Mouse (Mus musculus) cerebellum, postnatal 36 days (tissue): ENCODE measurements around the gene Ccdc57.

ENCODE experiments used
- DNase-seq, 2 experiments: peaks; one replicate each; pipeline ENCODE4 v3.0.0; 2021 to 2022; ENCODE audit warnings: mixed read lengths in 2 of 2

The Ccdc57 gene

DNA sequence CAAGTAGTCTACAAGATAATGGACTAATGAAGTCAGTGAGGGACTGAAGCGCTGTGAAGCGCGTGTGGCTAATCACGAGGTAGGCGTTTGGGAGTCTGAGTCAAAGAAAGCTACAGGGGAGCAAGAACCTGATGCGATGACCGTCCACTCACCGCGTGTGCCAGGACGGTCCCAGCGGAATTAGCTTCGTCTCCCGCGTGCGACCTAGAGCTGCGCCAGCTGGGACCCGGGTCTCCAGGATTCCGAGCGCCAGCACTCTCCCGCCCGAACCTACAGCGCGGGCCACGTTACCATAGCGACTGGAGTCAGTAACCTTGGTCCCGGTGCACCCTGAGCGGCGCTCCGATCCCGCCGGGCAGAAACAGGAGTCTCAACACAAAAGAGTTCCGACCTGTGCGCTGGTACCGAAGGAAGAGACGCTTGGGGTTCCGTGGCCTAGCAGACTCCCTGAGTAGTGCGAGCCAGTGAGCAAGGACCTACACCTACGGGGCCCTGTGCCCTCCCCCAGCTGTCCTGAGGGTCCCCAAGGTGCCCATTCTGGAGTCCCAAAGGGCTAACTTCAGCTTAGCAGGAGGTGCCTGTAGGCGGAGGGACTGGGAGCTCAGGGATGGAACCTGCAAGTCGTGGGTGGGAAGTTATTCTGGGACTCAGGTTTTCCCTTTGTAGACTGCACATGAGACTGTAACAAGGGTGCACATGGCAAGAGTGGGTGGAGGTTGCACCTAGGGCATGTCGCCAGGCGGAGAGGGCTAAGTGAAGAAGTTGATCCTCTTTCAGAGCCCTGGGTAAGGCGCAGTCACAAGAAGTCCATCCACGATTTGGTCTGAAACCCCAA lies at the start of gene Ccdc57:
Gene Ccdc57, minus strand, starts transcription at position 309 of the 835 bp plus-strand sequence.
- DNase-seq: peak; percentile 91 to 98

DNA sequence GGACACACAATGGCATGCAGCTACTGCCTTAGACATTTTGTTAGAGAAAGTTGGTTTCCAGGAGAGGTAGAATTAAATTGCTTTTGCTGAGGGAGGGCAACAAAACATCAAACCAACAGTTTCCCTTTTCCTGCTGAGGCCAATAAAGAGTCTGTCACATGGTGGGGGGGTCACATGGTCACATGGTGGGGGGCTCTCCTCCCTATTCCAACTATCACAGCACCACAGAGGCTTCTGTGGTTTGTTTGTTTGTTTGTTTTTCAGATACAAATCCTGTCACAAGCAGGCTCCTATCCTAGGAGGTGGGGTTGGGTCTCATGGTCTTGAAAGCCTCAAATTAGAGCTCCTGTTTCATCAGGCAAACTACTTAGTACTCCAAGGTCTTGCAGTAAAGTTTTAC lies 49.8 kb upstream of the Ccdc57 start:
- DNase-seq: no peak

DNA sequence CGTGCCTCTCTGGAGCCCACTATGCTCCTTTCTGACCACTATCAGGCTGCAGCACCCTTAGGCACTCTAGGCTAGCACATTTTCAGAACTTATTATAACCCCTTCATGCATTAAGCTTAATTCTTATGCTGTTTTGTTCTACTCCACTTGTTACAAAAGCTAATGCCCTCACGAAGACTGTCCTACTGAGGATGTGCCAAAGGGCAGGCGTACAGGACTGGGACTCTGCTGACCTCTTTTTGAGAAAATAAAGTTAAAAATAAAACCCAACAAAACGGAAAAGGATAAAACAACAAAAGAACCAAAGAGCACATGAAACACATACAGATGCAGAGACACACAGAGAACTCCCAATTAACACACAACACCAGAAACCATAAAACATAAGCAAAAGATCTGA lies 49.0 kb upstream of the Ccdc57 start:
- no peak for DNase-seq

DNA sequence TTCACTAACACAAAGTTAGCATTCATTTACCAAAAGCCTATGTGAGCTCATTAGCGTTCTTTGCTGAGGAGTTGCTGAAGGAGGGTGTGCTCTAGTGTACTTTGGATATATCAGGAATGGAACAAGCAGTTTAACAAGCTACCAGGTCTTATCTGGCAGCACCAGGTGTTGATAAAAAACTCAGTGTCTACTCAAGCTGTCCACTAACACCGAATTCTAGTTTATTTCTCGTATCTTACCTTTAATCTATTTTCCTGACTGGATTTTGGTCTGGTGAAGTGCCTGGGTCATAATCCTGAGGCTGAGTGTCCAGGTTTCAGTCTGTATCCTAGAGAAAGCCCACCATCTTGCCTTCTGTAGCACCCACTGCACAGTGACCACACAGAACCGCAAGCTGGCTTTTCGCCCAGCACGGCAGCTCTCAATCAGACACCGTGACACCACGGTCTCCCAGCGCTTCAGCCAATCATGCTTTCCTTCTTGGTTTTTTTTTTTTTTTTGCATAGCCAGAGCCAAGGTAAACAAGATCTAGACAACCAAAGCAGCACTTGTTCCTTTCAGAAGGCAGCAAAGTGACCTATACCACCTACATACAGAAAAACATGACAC lies 47.9 kb upstream of the Ccdc57 start:
- DNase-seq: no peak

DNA sequence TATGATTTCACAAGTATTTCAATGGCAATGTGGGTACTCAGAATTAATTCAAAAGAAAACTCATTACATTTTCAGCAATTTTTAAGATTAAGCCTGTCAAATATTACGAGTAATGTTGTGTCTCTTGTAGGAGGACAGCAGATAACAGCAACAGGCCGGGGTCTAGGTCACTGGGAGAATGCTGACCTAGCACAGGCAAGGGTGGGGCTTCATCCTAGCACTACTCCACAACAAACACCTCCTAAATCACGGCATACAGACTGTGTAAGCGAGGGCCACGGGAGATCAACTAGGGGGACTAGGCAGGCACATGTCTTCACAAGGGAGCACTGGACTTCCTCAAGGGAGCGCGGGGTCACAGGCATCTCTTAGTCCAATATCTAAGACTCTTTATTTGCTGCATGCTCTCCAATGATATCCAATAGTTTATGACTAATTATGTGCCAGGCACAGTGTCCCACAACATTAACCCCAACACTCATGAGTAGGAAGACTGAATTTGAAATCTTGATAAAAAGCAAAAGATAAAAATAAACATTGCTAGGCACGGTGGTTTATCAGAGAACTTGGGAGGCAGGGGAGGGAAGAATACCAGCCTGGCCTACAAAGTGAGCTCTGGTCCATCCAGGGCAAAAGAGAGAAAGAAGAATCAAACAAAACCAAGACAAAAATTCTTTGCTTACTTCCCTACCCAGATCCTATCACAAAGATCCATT lies 47.2 kb upstream of the Ccdc57 start:
- DNase-seq: no peak

DNA sequence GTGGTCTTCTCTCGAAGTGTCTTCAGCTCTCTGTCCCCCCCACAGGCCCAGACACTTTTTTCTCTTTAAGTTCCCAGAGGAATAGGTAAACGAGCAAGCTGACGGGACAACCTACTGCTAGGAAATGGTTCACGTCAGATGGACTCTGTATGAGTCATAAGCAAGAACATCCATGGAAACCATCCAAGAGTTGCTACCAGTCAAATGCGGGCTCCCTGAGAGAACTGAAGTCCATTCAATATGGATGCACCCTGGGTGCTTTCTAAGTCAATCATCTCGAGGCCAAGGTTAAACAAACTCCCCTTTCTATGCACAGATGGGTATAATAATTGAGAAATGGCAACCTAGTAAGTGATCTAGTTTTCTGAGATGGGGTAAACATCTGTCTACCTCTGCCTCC lies 40.6 kb upstream of the Ccdc57 start:
- no peak for DNase-seq

DNA sequence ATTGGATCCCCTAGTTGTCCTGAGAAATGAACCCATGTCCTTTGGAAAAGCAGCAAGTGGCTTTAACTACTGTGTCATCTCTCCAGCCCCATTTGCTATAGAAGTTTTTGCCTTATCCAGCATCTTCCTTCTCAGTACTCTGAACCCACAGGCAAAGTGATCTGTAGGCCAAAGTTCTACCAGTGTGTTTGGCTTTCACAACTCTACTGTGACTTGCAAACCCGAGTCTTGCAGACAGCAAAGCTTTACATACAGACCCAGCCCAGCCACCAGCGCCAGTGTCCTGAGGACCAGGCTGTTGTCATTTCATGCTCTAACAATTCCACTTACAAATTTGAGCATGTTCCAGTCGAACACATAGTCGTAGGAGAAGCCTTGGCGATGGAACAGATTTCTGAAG lies 38.6 kb upstream of the Ccdc57 start:
- no peak for DNase-seq

DNA sequence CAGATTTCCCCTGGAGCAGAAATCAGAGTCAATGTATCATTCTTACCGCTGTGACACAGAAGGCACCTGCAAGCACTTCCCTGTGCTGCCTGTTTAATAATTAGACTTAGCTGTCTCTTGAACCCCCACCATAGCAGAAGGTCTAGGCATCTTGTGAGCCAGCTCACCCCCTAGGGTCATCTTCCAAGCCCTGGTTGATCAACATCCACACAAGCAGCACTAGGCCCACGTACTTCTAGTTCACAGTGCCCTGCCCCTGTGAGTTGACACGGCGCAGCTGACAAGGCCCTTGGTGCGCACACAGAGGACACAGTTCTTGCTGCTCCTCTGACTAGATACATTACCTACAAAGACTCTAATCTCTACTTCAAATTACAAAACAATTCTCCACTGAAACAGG lies 37.1 kb upstream of the Ccdc57 start:
- DNase-seq: no peak

DNA sequence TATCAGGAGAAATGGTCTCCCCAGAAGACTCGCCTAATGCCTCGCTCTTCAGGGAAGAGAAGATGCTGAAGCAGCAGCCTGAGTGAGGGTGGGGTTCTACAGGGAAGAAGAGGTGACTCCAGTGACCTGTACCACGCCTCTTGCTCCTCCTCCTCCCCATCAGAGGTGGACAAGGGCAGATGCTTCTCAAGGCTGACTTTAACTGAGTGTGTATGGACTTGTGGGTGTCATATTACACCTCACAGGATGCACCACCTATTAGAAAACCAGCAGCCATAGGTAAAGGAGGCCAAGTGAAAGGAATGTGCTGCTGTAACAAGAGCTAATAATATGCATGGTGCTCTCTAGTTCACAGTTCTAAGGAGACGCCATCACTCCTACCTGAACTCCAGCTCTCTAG lies 32.9 kb upstream of the Ccdc57 start:
- DNase-seq: no peak

DNA sequence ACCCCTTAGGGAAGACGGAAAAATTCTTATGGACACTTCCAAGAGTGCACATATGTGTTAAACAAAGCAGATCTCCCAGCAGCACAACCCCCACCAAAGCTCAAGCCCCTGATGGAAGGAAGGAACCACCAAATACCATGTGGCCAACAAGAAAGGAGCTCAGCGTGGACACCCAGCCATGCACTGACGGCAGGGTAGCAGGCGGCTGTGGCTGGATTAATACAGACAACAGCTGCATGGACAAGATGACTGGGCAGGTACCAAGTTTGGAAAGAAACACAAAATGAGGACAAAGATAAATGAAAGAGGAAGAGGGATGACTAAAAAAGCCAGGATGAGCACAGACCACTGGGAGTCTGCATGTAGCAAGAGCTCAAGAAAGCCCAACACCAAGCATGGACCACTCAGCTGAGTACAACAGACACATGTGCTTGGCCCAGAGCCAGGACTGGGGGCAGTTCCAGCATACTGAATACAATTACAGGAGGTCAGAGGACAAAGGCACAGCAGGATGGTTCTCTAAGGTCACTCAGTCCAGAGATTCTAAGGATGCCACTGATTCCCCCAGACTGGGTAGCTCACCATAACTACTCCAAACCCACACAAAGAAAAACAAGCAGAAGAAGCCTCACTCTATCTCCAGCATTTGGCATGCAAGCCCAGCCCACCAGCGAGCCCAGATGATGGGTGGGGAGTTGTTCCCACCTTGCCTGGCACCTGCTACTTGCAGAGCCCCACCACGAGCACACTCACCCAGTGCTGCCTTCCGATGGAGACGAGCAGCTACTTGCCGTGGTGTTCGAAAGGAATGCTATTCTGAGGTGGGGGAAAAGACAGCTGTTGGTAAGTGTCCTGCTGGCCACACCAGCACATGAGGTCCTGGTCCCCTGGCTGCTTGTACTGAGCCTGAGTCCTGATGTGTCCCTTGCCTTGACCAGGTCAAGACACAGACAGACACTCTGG lies 31.8 kb upstream of the Ccdc57 start:
- no peak for DNase-seq

DNA sequence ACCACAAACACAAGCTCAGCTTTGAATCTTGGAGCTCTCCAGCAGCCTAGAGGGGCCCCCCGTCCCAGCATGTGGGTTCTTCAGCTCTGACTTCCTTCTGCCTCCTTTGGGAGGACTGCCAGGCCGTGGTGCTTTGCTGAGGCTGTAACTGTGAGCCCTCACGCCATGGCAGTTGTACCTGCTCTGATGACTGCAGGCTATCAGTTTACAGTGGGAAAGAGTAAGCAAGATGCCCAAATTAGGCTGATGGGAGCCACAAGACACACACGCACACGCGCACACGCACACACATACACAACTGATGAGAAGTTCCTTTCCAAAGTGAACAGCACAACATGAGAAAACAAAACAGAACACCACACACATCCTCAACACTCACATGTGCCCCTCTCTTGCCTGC lies 30.2 kb upstream of the Ccdc57 start:
- no peak for DNase-seq

DNA sequence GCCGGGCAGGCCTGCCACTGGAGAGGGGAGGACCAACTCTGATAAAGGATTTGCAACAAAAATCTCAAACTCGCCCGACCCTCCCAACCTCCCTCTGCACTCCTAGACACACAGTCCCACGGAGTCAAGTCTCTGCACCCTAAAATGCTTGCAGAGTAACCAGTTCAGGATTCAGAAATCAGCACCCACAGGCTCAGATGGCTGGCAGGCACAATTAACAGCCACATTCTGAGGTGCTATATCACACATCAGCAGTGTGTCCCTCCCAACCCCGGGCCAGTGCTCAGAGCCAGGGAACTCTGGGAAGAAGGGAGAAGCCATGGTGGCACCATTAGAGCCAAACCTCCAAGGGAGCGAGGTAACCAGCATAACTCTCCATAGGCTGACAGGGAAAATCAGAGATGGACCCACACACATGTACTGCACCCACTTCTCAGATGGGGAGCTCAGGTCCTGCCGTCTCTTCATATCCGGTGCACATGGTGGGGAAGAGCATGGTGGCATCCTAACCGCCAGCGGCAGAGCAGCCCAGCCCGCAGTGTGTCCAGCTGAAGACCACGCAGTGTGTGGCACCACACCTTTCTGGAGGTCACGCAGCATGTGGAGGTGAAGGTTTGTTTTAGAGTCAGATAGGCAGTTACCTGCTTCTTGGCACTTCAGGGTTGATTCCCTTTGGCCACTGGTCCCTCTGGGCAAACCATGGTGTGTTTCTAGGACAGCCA lies 29.5 kb upstream of the Ccdc57 start:
- no peak for DNase-seq

DNA sequence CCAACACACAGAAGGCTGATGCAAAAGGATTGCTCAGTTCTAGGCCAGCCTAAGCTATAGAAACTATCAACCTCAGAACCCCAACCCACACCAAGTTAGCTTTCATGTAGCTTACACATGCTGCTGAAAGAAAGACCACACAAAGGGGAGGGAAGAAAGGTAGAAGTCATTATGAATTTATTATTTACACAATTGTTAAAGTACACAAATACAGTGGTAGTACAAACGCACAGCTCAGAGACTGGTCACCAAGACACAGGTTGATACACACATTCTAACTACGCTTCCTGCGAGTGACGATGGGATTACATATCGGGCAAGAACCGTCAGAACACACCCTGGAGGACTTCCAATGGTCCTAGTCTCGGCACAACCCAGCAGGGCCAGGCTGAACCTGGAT lies 28.9 kb upstream of the Ccdc57 start:
- DNase-seq: no peak

DNA sequence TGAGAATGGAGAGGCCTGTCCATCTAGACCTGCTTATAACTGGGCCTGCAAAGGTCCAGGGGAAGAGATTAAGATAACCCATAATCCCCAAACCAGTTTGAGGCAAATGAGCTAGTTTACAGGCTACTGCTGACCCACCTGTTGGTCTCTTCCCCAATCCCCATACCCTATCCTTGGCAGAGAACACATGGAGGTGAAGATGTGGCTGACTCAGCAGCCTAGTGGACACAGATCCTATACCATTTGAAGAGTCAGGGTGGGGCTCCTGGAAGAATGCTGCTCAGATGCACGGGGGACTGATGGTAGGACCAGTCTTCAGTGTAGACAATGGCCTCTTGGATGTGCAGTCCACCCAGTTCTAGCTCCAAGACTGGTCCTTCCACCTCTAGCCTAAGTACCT lies 27.6 kb upstream of the Ccdc57 start:
- no peak for DNase-seq

DNA sequence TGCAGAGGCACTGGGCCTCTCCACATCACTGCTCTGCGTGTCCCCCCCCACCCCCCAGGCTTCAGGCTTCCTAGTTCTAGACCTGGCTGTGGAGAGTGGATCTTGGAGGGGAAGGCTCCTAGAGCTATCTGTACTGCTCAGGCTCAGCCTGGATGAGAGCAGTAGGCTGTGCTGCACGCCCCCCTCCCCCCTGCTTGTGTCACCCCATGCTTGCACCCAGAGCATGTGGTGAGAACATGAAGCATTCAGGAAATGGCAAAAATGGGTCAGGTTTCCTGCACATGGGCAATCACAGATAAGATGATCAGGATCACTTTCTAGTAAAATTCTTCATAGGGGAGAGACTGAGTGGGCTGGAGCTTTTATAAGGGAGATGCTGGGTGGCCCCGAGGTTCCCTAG lies 26.9 kb upstream of the Ccdc57 start:
- no peak for DNase-seq

DNA sequence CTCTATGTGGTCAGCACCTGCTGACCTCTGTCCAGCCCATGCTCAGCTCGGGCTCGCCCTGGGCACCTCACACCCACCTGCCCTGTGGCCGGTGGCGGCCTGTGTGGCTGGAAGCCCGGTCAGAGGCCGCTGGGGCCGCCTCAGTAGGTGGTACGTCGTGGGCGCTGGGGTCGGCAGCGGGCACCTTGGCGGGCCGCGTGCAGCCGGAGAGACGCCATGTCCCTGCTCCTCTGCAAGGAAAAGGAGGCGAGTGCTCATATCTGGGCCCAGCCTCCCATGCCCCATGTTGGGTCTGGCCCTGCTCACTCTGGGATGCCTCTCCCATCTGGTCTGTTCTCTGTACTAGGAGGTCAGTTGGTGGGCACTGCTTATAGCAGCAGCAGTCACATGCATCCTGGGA lies 26.4 kb upstream of the Ccdc57 start:
- no peak for DNase-seq

DNA sequence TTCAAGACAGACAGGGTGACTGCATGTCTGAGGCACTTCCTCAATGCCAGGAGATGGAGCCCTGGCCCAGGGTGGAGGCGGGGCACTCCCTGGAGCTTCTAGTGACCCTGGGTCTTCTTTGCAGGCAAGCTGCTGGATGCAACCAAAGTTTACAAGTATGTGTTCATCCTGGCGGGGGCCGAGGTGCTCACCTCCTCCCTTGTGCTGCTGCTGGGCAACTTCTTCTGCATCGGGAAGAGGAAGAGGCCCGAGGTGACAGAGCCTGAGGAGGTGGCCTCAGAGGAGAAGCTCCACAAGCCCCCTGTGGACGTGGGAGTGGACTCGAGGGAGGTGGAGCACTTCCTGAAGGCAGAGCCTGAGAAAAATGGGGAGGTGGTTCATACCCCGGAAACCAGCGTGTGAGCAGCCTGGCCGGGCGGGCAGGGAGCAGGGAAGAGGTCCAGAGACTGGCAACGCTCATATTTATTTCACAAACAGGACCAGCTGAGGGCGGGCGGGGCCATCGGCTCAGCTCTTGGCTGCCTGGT lies 25.1 kb upstream of the Ccdc57 start:
- DNase-seq: no peak

DNA sequence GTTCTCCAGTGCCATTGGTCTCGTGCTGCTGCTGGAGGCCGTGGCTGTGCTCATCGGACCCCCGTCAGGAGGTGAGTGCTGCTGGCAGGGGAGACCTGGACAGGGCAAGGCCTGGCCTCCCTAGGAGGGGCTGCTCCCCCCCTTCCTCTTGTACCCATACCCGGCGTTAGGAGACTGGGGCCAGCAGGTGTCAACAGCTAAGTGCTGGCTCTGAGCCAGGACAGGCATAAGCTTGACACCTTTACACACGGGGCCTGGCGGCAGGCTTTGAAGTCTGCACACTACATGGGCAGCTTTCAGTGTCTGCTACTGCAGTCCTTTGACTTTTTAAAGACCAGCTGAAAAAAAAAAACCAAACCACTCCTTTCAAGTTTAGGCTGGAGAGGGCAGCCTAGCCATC lies 24.4 kb upstream of the Ccdc57 start:
- DNase-seq: no peak

DNA sequence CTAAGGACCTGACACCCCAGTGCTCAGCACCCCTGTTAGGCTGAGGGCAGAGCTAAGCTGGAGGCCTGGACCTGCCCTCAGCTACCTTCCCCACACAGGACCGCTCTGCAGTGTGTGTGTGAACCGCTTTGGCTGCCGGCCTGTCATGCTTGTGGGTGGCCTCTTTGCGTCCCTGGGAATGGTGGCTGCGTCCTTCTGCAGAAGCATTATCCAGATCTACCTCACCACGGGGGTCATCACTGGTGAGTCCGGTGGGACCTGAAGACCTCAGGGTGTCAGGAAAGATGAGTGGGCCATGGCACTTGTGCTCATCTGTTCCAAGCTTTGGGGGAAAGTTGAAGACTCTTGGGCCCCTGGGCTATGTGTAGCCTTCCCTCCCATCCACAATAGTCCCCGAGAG lies 23.0 kb upstream of the Ccdc57 start:
- no peak for DNase-seq

DNA sequence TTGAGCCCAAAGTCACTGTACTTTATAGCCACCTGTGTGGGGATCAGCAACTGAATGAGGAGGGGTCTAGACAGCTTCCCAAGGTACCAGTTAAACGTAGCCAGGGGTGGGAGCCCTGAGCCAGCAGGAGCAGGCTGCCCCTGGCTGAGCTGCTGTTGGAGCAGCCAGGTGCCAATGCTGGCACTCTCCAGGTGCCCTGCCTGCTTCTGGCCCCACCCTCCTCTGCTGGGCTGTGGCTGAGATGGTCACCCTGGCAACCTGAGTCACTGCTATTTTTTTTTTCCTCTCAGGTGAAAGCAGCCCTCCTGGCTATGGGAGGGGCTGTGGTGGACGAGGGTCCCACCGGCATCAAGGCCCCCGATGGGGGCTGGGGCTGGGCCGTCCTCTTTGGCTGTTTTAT lies 22.3 kb upstream of the Ccdc57 start:
- DNase-seq: no peak

DNA sequence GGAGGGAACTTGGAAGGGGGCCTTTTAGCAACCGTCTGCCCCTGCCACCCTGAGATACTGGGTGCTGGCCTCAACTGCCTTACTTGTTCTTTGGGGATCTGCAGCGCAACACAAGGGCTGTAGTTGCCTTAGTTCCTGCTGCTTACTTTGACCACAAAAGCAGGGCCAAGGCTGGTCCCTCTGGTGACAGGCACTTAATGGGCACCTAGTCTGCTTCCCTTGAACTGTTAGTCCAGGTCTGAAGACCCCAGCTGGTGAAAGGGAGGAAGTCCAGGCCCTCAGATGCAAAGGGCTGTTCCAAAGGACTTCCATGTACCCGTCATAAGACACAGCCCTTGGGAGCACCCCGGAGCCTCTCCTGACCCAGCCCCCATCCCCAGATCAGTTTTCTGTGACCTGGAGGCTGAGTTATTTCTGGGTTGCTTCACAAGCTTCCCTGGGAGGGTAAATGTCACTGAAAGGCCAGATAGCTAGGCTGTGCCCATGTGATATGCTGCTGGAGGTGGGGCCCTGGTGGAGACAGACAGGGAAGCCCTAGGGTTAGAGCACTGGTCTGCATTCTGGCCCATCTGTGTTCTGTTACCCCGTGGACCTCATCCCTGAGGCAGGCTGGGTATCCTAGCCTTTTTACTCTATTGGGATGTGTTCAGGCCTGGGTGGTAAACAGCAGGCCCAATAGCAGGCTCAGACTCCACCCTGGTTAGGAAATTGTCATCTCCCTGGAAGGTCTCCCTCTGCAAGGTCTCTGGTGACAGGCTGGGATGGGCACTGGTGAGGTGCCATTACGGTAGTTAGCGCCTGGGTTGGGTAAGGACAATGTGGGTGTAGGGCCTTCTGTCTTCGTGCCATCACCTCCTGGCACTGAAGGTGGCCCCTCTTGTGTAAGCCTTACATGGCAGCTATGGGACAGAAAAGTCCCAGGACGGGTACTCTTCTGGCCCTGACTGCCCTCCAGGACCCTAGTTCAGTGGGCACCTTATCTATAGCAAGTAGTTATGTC lies 19.4 kb upstream of the Ccdc57 start:
- no peak for DNase-seq
